Mouse (Mus musculus): ENCODE results near the gene Esf1. TPM values are rescaled to one million over a fixed set of nuclear protein-coding genes. Genes with fewer than 3 reads are reported as not detected.
"Not testable (repeated sequence)": the region's sequence is repeated elsewhere in the genome, so short reads cannot be mapped to it uniquely, and the experiment has no call there.

Gene Esf1
- polyA plus RNA-seq, 1 experiment from 2014 or later = 24.8 TPM

GRCm38 (mm10) chr2:140084245-140084644 is 86.1 kb downstream of the Esf1 start:
- H3K36me3 ChIP-seq = no peaks in the 10 kb centered on the region
- WGBS = 91% methylated on average over 7 of the region's 7 CpGs

GRCm38 (mm10) chr2:140080747-140081577 is 89.4 kb downstream of the Esf1 start:
- 78% methylated on average over 11 of the region's 11 CpGs for WGBS
- H3K9me3 ChIP-seq = no peaks in the 10 kb centered on the region
- H3K4me2 ChIP-seq = no peak overlapping the region
- H3K4me3 ChIP-seq = no peak overlapping the region
- H3K27ac ChIP-seq = no peak overlapping the region
- no peaks in the 10 kb centered on the region for H3K27me3 ChIP-seq
- H3K9ac ChIP-seq = no peak overlapping the region
- H3K36me3 ChIP-seq = no peaks in the 10 kb centered on the region
- ATAC-seq (ENCODE audit: insufficient number of reproducible peaks, low FRiP score, low TSS enrichment, low read depth) = no peak
- H3K4me1 ChIP-seq = no peaks in the 10 kb centered on the region

More at GRCm38 (mm10) chr2:140084245-140084644, 86.1 kb downstream of the Esf1 start:
- Histone ChIP-seq H3K27ac (no peak overlapping the region), H3K27me3 (no peaks in the 10 kb centered on the region), H3K9ac (no peak overlapping the region), H3K9me3 (no peaks in the 10 kb centered on the region), H3K4me3 (no peak overlapping the region), H3K4me1 (no peaks in the 10 kb centered on the region), H3K4me2 (no peak overlapping the region)
- ATAC-seq (ENCODE audit: insufficient number of reproducible peaks, low FRiP score, low TSS enrichment, low read depth) = no peak

DNA sequence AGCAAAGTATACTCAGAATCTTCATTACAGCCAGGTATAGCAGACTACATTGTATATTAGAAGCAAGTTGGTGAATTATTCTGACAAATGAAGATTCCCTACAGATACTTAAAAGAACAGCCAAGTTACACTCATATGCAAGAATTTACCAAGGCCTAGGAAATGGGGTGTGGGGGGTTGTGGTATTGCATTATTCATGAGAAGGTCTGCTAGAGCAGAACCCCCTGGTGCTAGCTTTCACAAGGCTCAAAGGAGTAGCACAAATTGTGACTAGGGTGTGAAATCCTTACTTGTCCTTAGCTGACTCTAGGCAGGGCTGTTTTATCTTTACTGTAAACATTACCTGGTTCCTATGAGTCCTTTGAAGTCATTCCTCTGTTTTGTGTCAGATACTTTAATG is 91.1 kb downstream of the Esf1 start:
- not testable (repeated sequence) for H3K27me3 ChIP-seq; ATAC-seq (ENCODE audit: insufficient number of reproducible peaks, low FRiP score, low TSS enrichment, low read depth); H3K9ac ChIP-seq; H3K27ac ChIP-seq; H3K4me2 ChIP-seq; H3K36me3 ChIP-seq; H3K4me1 ChIP-seq; H3K4me3 ChIP-seq; H3K9me3 ChIP-seq

GRCm38 (mm10) chr2:140078600-140079280 is 91.6 kb downstream of the Esf1 start:
- H3K9me3 ChIP-seq = no peaks in the 10 kb centered on the region
- no peak overlapping the region for H3K27ac ChIP-seq
- ATAC-seq (ENCODE audit: insufficient number of reproducible peaks, low FRiP score, low TSS enrichment, low read depth) = no peak
- no peaks in the 10 kb centered on the region for H3K36me3 ChIP-seq
- H3K9ac ChIP-seq = no peak overlapping the region
- no peaks in the 10 kb centered on the region for H3K27me3 ChIP-seq
- no peaks in the 10 kb centered on the region for H3K4me1 ChIP-seq
- WGBS = 64% methylated on average over 6 of the region's 6 CpGs
- H3K4me3 ChIP-seq = no peak overlapping the region
- H3K4me2 ChIP-seq = no peak overlapping the region

- no peak for ATAC-seq (ENCODE audit: insufficient number of reproducible peaks, low FRiP score, low TSS enrichment, low read depth)
- H3K9me3 ChIP-seq = no peaks in the 10 kb centered on the region
- 12% methylated on average over 1 of the region's 1 CpGs for WGBS
- H3K27me3 ChIP-seq = no peaks in the 10 kb centered on the region
- no peak overlapping the region for H3K4me2 ChIP-seq
- H3K9ac ChIP-seq = no peak overlapping the region
- H3K4me1 ChIP-seq = no peaks in the 10 kb centered on the region
- no peaks in the 10 kb centered on the region for H3K36me3 ChIP-seq
- no peak overlapping the region for H3K4me3 ChIP-seq
- H3K27ac ChIP-seq = no peak overlapping the region
Measured at GRCm38 (mm10) chr2:140077476-140077875, 92.9 kb downstream of the Esf1 start.

DNA sequence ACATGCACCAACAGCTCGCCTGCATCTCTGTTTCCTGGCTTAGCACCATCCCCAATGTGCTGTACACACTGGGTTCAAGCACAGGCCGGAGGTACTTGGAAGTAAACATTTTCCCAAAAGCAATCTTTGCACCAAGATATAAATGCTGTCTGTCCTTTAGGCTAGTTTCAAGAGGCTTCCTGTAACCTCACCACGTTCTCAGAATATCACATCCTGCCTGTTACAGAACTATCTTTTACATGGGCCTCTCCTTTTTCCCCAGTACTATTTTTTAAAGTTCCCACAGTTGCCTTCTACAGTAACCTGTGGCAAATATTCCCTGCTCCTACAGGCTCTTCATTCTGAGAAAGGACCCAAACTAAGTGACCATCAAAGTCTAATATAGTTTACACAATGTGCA is 95.2 kb downstream of the Esf1 start:
- Histone ChIP-seq H3K9me3 (no peaks in the 10 kb centered on the region), H3K27me3 (no peaks in the 10 kb centered on the region), H3K4me2 (no peak overlapping the region), H3K4me3 (no peak overlapping the region), H3K9ac (no peak overlapping the region), H3K4me1 (no peaks in the 10 kb centered on the region), H3K27ac (no peak overlapping the region), H3K36me3 (no peaks in the 10 kb centered on the region)
- 80% methylated on average over 3 of the region's 3 CpGs for WGBS
- no peak for ATAC-seq (ENCODE audit: insufficient number of reproducible peaks, low FRiP score, low TSS enrichment, low read depth)

Other genes starting within 250 kb of the Esf1 start
- 20.4 and 24.0 TPM in 2 replicates for gene Tasp1, start 103.8 kb downstream of the Esf1 start, polyA plus RNA-seq (2015; fragmentation: Nextera tagmentation; extraction: Ambion mirVana)
- not detected in 2 replicates for gene Gm17374, start 18.5 kb downstream of the Esf1 start, polyA plus RNA-seq (2015; fragmentation: Nextera tagmentation; extraction: Ambion mirVana)
- gene Ndufaf5, start 85 bp upstream of the Esf1 start, polyA plus RNA-seq (2015; fragmentation: Nextera tagmentation; extraction: Ambion mirVana) = 22.1 and 22.9 TPM in 2 replicates
- not detected in 2 replicates for gene Sel1l2, start 219.1 kb upstream of the Esf1 start, polyA plus RNA-seq (2015; fragmentation: Nextera tagmentation; extraction: Ambion mirVana)
- 28.9 and 31.0 TPM in 2 replicates for gene Macrod2, start 224.7 kb upstream of the Esf1 start, polyA plus RNA-seq (2015; fragmentation: Nextera tagmentation; extraction: Ambion mirVana)